Comparison of ENCODE assay signal across 21 mouse cellular contexts in genomic region chr9:57658970-57659369, GRCm38 (mm10). TPM values are rescaled to one million over a fixed set of nuclear protein-coding genes. Genes with fewer than 3 reads are reported as not detected.
DNase-seq lines count a peak whose midpoint lies in the region; ATAC-seq and TF ChIP-seq lines count a peak whose summit lies in the region.
"Had no signal": no experiment of that assay in that cellular context is flagged by ENCODE, and none has a peak within 500 bp of the region (broad histone marks: within the 10 kb centered on the region; RNA-seq: fewer than 3 reads in every experiment).

No protein-coding gene starts in this region.

- no peaks in the 10 kb centered on the region for H3K36me3 ChIP-seq in thymus, adult 2 months (ENCODE audit: control insufficient read depth, insufficient read depth, low read length)
- H3K36me3 ChIP-seq: embryonic facial prominence, embryonic 15.5 days; liver, embryonic 13.5 days had no signal

- DNase-seq in CD4-positive, CD25-positive, alpha-beta regulatory T cell, adult 2 months (ENCODE audit: low read depth, low spot score) = peak; percentile 26
- no peak for DNase-seq in layer of hippocampus, adult 2 months (ENCODE audit: low spot score in 2 of 2)
- no peak for DNase-seq in layer of hippocampus, adult 9-10 months (ENCODE audit: low spot score)
- peak; percentile 52 for DNase-seq in thymus, postnatal 4 days
- DNase-seq in thymus, adult 2 months = no peak
- no peak for DNase-seq in urinary bladder, postnatal 10 days (ENCODE audit: low spot score)
- DNase-seq in frontal cortex, postnatal 25 days (ENCODE audit: low spot score in 2 of 2) = no peak
- DNase-seq: liver, embryonic 13.5 days had no signal

- no peak overlapping the region for H3K27ac ChIP-seq in layer of hippocampus, adult 2 months
- H3K27ac ChIP-seq in thymus, adult 2 months (ENCODE audit: control insufficient read depth, insufficient read depth, low read length) = no peak overlapping the region
- H3K27ac ChIP-seq: embryonic facial prominence, embryonic 15.5 days; liver, embryonic 13.5 days had no signal

- H3K4me1 ChIP-seq in thymus, adult 2 months (replicated peaks; ENCODE audit: control insufficient read depth, insufficient read depth, low read length) = peaks cover 15% of the 10 kb centered on the region

- peak; percentile 43 for TF ChIP-seq CTCF in layer of hippocampus, adult 2 months (conservative IDR thresholded peaks at IDR 0.05)
- no peak for TF ChIP-seq CTCF in thymus, adult 2 months (IDR thresholded peaks at IDR 0.05; ENCODE audit: borderline replicate concordance, control insufficient read depth, extremely low read depth, insufficient read depth, low read length, poor library complexity)

- H3K4me3 ChIP-seq in layer of hippocampus, adult 2 months = no peak overlapping the region
- no peak overlapping the region for H3K4me3 ChIP-seq in thymus, adult 2 months (ENCODE audit: control insufficient read depth, insufficient read depth, low read length)
- H3K4me3 ChIP-seq: embryonic facial prominence, embryonic 15.5 days; liver, embryonic 13.5 days had no signal

- no peaks in the 10 kb centered on the region for H3K27me3 ChIP-seq in thymus, adult 2 months (ENCODE audit: control insufficient read depth, insufficient read depth, low read length)
- H3K27me3 ChIP-seq: CH12.LX; liver, embryonic 13.5 days had no signal

- WGBS in thymus, adult 2 months = 81% methylated on average over 4 of the region's 4 CpGs

- TF ChIP-seq POLR2A in thymus, adult 2 months (IDR thresholded peaks at IDR 0.05; ENCODE audit: control insufficient read depth, extremely low read depth, insufficient read depth, low read length, poor library complexity) = no peak

- ATAC-seq in CD4-positive, CD25-positive, alpha-beta regulatory T cell, adult 4 months = no peak

RNA-seq across cellular contexts. Expression of gene Csk, which starts 5.5 kb away (rescaled TPM):
- 100 to 1,000 TPM; 110 to 150 TPM for polyA plus RNA-seq in CD4-positive, CD25-positive, alpha-beta regulatory T cell, adult 4 months (2017; shearing (Covaris generic))
- total RNA-seq in layer of hippocampus, adult 2 months (2021) = 10 to 100 TPM; 34.7 to 37.5 TPM
- polyA plus RNA-seq in thymus, adult 2 months (2012; rRNA removed) = 245 and 301 TPM in 2 replicates

RNA-seq across cellular contexts. Expression of gene Cyp1a2, which starts 24.5 kb away (rescaled TPM):
- polyA plus RNA-seq in CD4-positive, CD25-positive, alpha-beta regulatory T cell, adult 4 months (2017; shearing (Covaris generic)) = not detected
- total RNA-seq in layer of hippocampus, adult 2 months (2021) = not detected
- polyA plus RNA-seq in thymus, adult 2 months (2012; rRNA removed) = 1.1 and 2.5 TPM in 2 replicates
- total RNA-seq: adrenal gland, postnatal 25 days; CH12.LX; gastrocnemius, adult 18-20 months; granulocyte monocyte progenitor cell, adult 5-6 weeks; hematopoietic stem cell, adult 5-6 weeks; layer of hippocampus, postnatal 10 days; megakaryocyte-erythroid progenitor cell, adult 5-6 weeks had no signal
- polyA plus RNA-seq: embryonic facial prominence, embryonic 15.5 days; forebrain, embryonic 16.5 days; heart, embryonic 14.5 days; limb, embryonic 11.5 days; midbrain, embryonic 16.5 days had no signal

RNA-seq across cellular contexts. Expression of gene Cyp1a1, which starts 28.8 kb away (rescaled TPM):
- polyA plus RNA-seq in CD4-positive, CD25-positive, alpha-beta regulatory T cell, adult 4 months (2017; shearing (Covaris generic)) = not detected
- under 1 TPM in 1 of 2 experiments, not detected in 1; 0.12 TPM for total RNA-seq in layer of hippocampus, adult 2 months (2021)
- polyA plus RNA-seq in thymus, adult 2 months (2012; rRNA removed) = 0.15 and 0.24 TPM in 2 replicates
- total RNA-seq: granulocyte monocyte progenitor cell, adult 5-6 weeks; hematopoietic stem cell, adult 5-6 weeks had no signal
- polyA plus RNA-seq: heart, embryonic 14.5 days; limb, embryonic 11.5 days had no signal

RNA-seq across cellular contexts. Expression of gene Lman1l, which starts 38.4 kb away (rescaled TPM):
- polyA plus RNA-seq in CD4-positive, CD25-positive, alpha-beta regulatory T cell, adult 4 months (2017; shearing (Covaris generic)) = 1 to 10 TPM in 1 of 2 experiments, under 1 TPM in 1; 0.79 to 1.4 TPM
- not detected for total RNA-seq in layer of hippocampus, adult 2 months (2021)
- 0.20 and 0.26 TPM in 2 replicates for polyA plus RNA-seq in thymus, adult 2 months (2012; rRNA removed)
- total RNA-seq: adrenal gland, postnatal 25 days; CH12.LX; gastrocnemius, adult 18-20 months; granulocyte monocyte progenitor cell, adult 5-6 weeks; hematopoietic stem cell, adult 5-6 weeks; layer of hippocampus, postnatal 10 days; megakaryocyte-erythroid progenitor cell, adult 5-6 weeks had no signal
- polyA plus RNA-seq: embryonic facial prominence, embryonic 15.5 days; forebrain, embryonic 16.5 days; limb, embryonic 11.5 days; midbrain, embryonic 16.5 days had no signal

RNA-seq across cellular contexts. Expression of gene Edc3, which starts 49.4 kb away (rescaled TPM):
- polyA plus RNA-seq in CD4-positive, CD25-positive, alpha-beta regulatory T cell, adult 4 months (2017; shearing (Covaris generic)) = 10 to 100 TPM; 30.2 to 30.5 TPM
- total RNA-seq in layer of hippocampus, adult 2 months (2021) = 10 to 100 TPM; 13.2 to 14.1 TPM
- 31.4 and 31.7 TPM in 2 replicates for polyA plus RNA-seq in thymus, adult 2 months (2012; rRNA removed)

Comparison
In these comparisons a context has a peak if more than half of its experiments do, and no peak if none do; other contexts are left out.
1. DNase-seq: peak in CD4-positive, CD25-positive, alpha-beta regulatory T cell, adult 2 months (single experiment) and thymus, postnatal 4 days (single experiment); none in layer of hippocampus, adult 2 months (0 of 2), layer of hippocampus, adult 9-10 months (single experiment), thymus, adult 2 months (single experiment), urinary bladder, postnatal 10 days (single experiment) and frontal cortex, postnatal 25 days (0 of 2).